ENCODE assay signal across 27 mouse cellular contexts in genomic region chr10:3402284-3402683, GRCm38 (mm10). TPM values are rescaled to one million over a fixed set of nuclear protein-coding genes. Genes with fewer than 3 reads are reported as not detected.
DNase-seq lines count a peak whose midpoint lies in the region; ATAC-seq and TF ChIP-seq lines count a peak whose summit lies in the region.
"Had no signal": no experiment of that assay in that cellular context is flagged by ENCODE, and none has a peak within 500 bp of the region (broad histone marks: within the 10 kb centered on the region; RNA-seq: fewer than 3 reads in every experiment).

No protein-coding gene starts in this region.

- intact Hi-C loops in heart, adult 2 months (cut with DNase I): no loop called here

- H3K27me3 ChIP-seq in cerebellum, adult 2 months (ENCODE audit: control insufficient read depth, insufficient read depth, low read length): no peaks in the 10 kb centered on the region
- no peaks in the 10 kb centered on the region for H3K27me3 ChIP-seq in heart, embryonic 13.5 days (replicated peaks)
- H3K27me3 ChIP-seq in heart, adult 2 months (ENCODE audit: control insufficient read depth, insufficient read depth, low read length): no peaks in the 10 kb centered on the region
- no peaks in the 10 kb centered on the region for H3K27me3 ChIP-seq in hindbrain, postnatal 0 days (ENCODE audit: insufficient read depth, low read length)
- H3K27me3 ChIP-seq in hindbrain, embryonic 16.5 days (replicated peaks; ENCODE audit: control insufficient read depth, insufficient read depth, low read length): no peaks in the 10 kb centered on the region
- H3K27me3 ChIP-seq: embryonic facial prominence, embryonic 13.5 days; forebrain, embryonic 12.5 days; forebrain, embryonic 15.5 days; heart, embryonic 12.5 days; hindbrain, embryonic 13.5 days had no signal

- no peak overlapping the region for H3K9ac ChIP-seq in heart, embryonic 13.5 days
- H3K9ac ChIP-seq in heart, adult 2 months (ENCODE audit: low read depth, low read length): no peak overlapping the region
- no peak overlapping the region for H3K9ac ChIP-seq in hindbrain, postnatal 0 days (replicated peaks; ENCODE audit: low read length)
- no peak overlapping the region for H3K9ac ChIP-seq in hindbrain, embryonic 16.5 days (ENCODE audit: low read depth, low read length)
- H3K9ac ChIP-seq: embryonic facial prominence, embryonic 13.5 days; forebrain, embryonic 12.5 days; forebrain, embryonic 15.5 days; heart, embryonic 12.5 days; hindbrain, embryonic 13.5 days had no signal

- peaks cover 11% of the 10 kb centered on the region for H3K36me3 ChIP-seq in heart, embryonic 13.5 days
- H3K36me3 ChIP-seq in heart, adult 2 months (ENCODE audit: control insufficient read depth, insufficient read depth, low read length): peaks cover 15% of the 10 kb centered on the region
- no peaks in the 10 kb centered on the region for H3K36me3 ChIP-seq in hindbrain, postnatal 0 days (ENCODE audit: insufficient read depth, low read length)
- H3K36me3 ChIP-seq in hindbrain, embryonic 16.5 days (ENCODE audit: control insufficient read depth, insufficient read depth, low read length): no peaks in the 10 kb centered on the region
- H3K36me3 ChIP-seq: embryonic facial prominence, embryonic 10.5 days; embryonic facial prominence, embryonic 13.5 days; forebrain, embryonic 12.5 days; forebrain, embryonic 15.5 days; hindbrain, embryonic 10.5 days; hindbrain, embryonic 13.5 days had no signal

- H3K4me2 ChIP-seq in heart, embryonic 13.5 days: no peak overlapping the region
- no peak overlapping the region for H3K4me2 ChIP-seq in hindbrain, postnatal 0 days (ENCODE audit: low read depth, low read length)
- no peak overlapping the region for H3K4me2 ChIP-seq in hindbrain, embryonic 16.5 days (ENCODE audit: low read length)
- H3K4me2 ChIP-seq: embryonic facial prominence, embryonic 13.5 days; forebrain, embryonic 12.5 days; forebrain, embryonic 15.5 days; heart, embryonic 12.5 days; hindbrain, embryonic 13.5 days had no signal

- H3K4me1 ChIP-seq in cerebellum, adult 2 months (ENCODE audit: control insufficient read depth, insufficient read depth, low read length): 0 out of 2 replicates have a peak, but pooled peaks cover 4% of the 10 kb centered on the region
- peaks cover 68% of the 10 kb centered on the region for H3K4me1 ChIP-seq in heart, embryonic 13.5 days
- peaks cover 4% of the 10 kb centered on the region; the same call in 1 of the 2 replicates for H3K4me1 ChIP-seq in heart, adult 2 months (ENCODE audit: control insufficient read depth, insufficient read depth, low read length)
- H3K4me1 ChIP-seq in hindbrain, postnatal 0 days (ENCODE audit: insufficient read depth, low read length): peaks cover 9% of the 10 kb centered on the region; the same call in 1 of the 2 replicates
- H3K4me1 ChIP-seq in hindbrain, embryonic 16.5 days (ENCODE audit: control insufficient read depth, insufficient read depth, low read depth, low read length): no peaks in the 10 kb centered on the region; the same call in 1 of the 2 replicates
- H3K4me1 ChIP-seq: embryonic facial prominence, embryonic 10.5 days; embryonic facial prominence, embryonic 13.5 days; forebrain, embryonic 12.5 days; forebrain, embryonic 15.5 days; hindbrain, embryonic 10.5 days had no signal

- TF ChIP-seq POLR2A in cerebellum, adult 2 months (IDR thresholded peaks at IDR 0.05; ENCODE audit: borderline replicate concordance, insufficient read depth, low read length): no peak
- no peak for TF ChIP-seq POLR2A in heart, adult 2 months (IDR thresholded peaks at IDR 0.05; ENCODE audit: insufficient read depth, low read depth, low read length)

- peak overlapping the region; percentile 50 for H3K4me3 ChIP-seq in cerebellum, adult 2 months (replicated peaks; ENCODE audit: insufficient read depth, low read depth, low read length)
- H3K4me3 ChIP-seq in heart, embryonic 13.5 days: no peak overlapping the region
- H3K4me3 ChIP-seq in heart, adult 2 months: no peak overlapping the region
- no peak overlapping the region for H3K4me3 ChIP-seq in hindbrain, postnatal 0 days (ENCODE audit: low read length)
- H3K4me3 ChIP-seq in hindbrain, embryonic 16.5 days (ENCODE audit: low read length): no peak overlapping the region
- H3K4me3 ChIP-seq: embryonic facial prominence, embryonic 10.5 days; embryonic facial prominence, embryonic 13.5 days; erythroblast, embryonic 14.5 days; forebrain, embryonic 12.5 days; forebrain, embryonic 15.5 days; heart, embryonic 12.5 days; hindbrain, embryonic 10.5 days; hindbrain, embryonic 13.5 days had no signal

- TF ChIP-seq EP300 in heart, adult 2 months (IDR thresholded peaks at IDR 0.05; ENCODE audit: insufficient read depth, low read depth, low read length): no peak

- TF ChIP-seq CTCF in cerebellum, adult 2 months (IDR thresholded peaks at IDR 0.05; ENCODE audit: borderline replicate concordance, insufficient read depth, low read depth, low read length): no peak
- TF ChIP-seq CTCF in heart, adult 2 months (IDR thresholded peaks at IDR 0.05): no peak
- TF ChIP-seq CTCF in hindbrain, postnatal 0 days (IDR thresholded peaks at IDR 0.05; ENCODE audit: low read depth): no peak

- ATAC-seq in frontal cortex, adult (ENCODE audit: low TSS enrichment): peak; percentile 53
- ATAC-seq in heart, embryonic 13.5 days (ENCODE audit: extremely low read depth, insufficient number of reproducible peaks, low FRiP score, low TSS enrichment): no peak
- ATAC-seq in hindbrain, postnatal 0 days: 0 out of 2 replicates have a peak, but pooled peaks have one; percentile 25
- no peak for ATAC-seq in hindbrain, embryonic 16.5 days
- ATAC-seq: activated CD4-positive, CD25-positive, alpha-beta regulatory T cell, adult 4 months; forebrain, embryonic 15.5 days; intestine, postnatal 0 days had no signal

- H3K27ac ChIP-seq in cerebellum, adult 2 months (ENCODE audit: insufficient read depth, low read length): no peak overlapping the region
- H3K27ac ChIP-seq in heart, embryonic 13.5 days (replicated peaks): peak overlapping the region; percentile 59
- no peak overlapping the region for H3K27ac ChIP-seq in heart, adult 2 months
- no peak overlapping the region; the same call in 1 of the 2 replicates for H3K27ac ChIP-seq in hindbrain, postnatal 0 days
- H3K27ac ChIP-seq in hindbrain, embryonic 16.5 days (ENCODE audit: low read depth, low read length): no peak overlapping the region
- H3K27ac ChIP-seq: embryonic facial prominence, embryonic 10.5 days; embryonic facial prominence, embryonic 13.5 days; forebrain, embryonic 12.5 days; forebrain, embryonic 15.5 days; hindbrain, embryonic 10.5 days; hindbrain, embryonic 13.5 days; kidney, postnatal 0 days had no signal

- WGBS in cerebellum, adult 2 months: 44% methylated on average over 5 of the region's 5 CpGs
- WGBS in heart, embryonic 13.5 days: 51% methylated on average over 5 of the region's 5 CpGs
- 63% methylated on average over 5 of the region's 5 CpGs for WGBS in heart, adult 2 months
- WGBS in hindbrain, postnatal 0 days: 45% methylated on average over 5 of the region's 5 CpGs
- 65% methylated on average over 5 of the region's 5 CpGs for WGBS in hindbrain, embryonic 16.5 days

- no peaks in the 10 kb centered on the region; the same call in 1 of the 2 replicates for H3K79me2 ChIP-seq in heart, adult 2 months (replicated peaks; ENCODE audit: control insufficient read depth, insufficient read depth, low read length)

- no peak for DNase-seq in cerebellum, adult 2 months
- DNase-seq in cerebellum, adult 9-11 months: no peak
- no peak for DNase-seq in frontal cortex, postnatal 14 days (ENCODE audit: low spot score in 2 of 2)
- DNase-seq in heart, adult 2 months: no peak
- peak; percentile 37 for DNase-seq in hindbrain, postnatal 0 days (ENCODE audit: low spot score)
- DNase-seq: adrenal gland, adult 8-10 months; adrenal gland, postnatal 25 days; cerebellum, adult 9-10 months; gastrocnemius, postnatal 10 days; gastrocnemius, postnatal 36 days; heart, postnatal 14 days; kidney, adult 2 months had no signal

- H3K9me3 ChIP-seq in heart, embryonic 13.5 days: no peaks in the 10 kb centered on the region
- H3K9me3 ChIP-seq in hindbrain, postnatal 0 days (ENCODE audit: low read length): no peaks in the 10 kb centered on the region
- no peaks in the 10 kb centered on the region for H3K9me3 ChIP-seq in hindbrain, embryonic 16.5 days (ENCODE audit: control insufficient read depth, low read length)
- H3K9me3 ChIP-seq: embryonic facial prominence, embryonic 10.5 days; embryonic facial prominence, embryonic 13.5 days; forebrain, embryonic 12.5 days; forebrain, embryonic 15.5 days; heart, embryonic 12.5 days; hindbrain, embryonic 10.5 days; hindbrain, embryonic 13.5 days had no signal

RNA-seq across cellular contexts. Expression of gene Ppp1r14c, which starts 36.4 kb away (rescaled TPM):
- polyA plus RNA-seq in cerebellum, adult 2 months (2012; rRNA removed): 12.4 and 13.4 TPM in 2 replicates
- 189 and 199 TPM in 2 replicates for polyA plus RNA-seq in heart, embryonic 13.5 days (2015; fragmentation: Nextera tagmentation; extraction: Ambion mirVana)
- total RNA-seq in heart, adult 2 months (2021): 100 to 1,000 TPM; 156 to 164 TPM
- polyA plus RNA-seq in heart, adult 2 months (2012; rRNA removed): 90.7 and 107 TPM in 2 replicates
- 73.1 and 83.1 TPM in 2 replicates for total RNA-seq in hindbrain, postnatal 0 days (2014; rRNA removed)
- 93.7 and 101 TPM in 2 replicates for polyA plus RNA-seq in hindbrain, postnatal 0 days (2015; fragmentation: Nextera tagmentation; extraction: Ambion mirVana)
- polyA plus RNA-seq in hindbrain, embryonic 16.5 days (2015; fragmentation: Nextera tagmentation; extraction: Ambion mirVana): 75.9 and 87.1 TPM in 2 replicates
- total RNA-seq: granulocyte monocyte progenitor cell, adult 5-6 weeks had no signal
- polyA plus RNA-seq: activated CD4-positive, CD25-positive, alpha-beta regulatory T cell, adult 4 months; erythroblast, embryonic 14.5 days had no signal

Comparison
In these comparisons a context has a peak if more than half of its experiments do, and no peak if none do; other contexts are left out.
1. ATAC-seq: peak in frontal cortex, adult (single experiment) and hindbrain, postnatal 0 days (single experiment); none in heart, embryonic 13.5 days (single experiment) and hindbrain, embryonic 16.5 days (single experiment).